Mouse (Mus musculus) hindbrain, embryonic 13.5 days (tissue): ENCODE data around the gene Arhgap18. TPM values are rescaled to one million over a fixed set of nuclear protein-coding genes. Genes with fewer than 3 reads are reported as not detected.
"Not testable (repeated sequence)": the region's sequence is repeated elsewhere in the genome, so short reads cannot be mapped to it uniquely, and the experiment has no call there.

ENCODE experiments used
- ATAC-seq: fragments of 200-750 bp; cut with Nextera tagmentation; 2 replicates; pipeline ENCODE4 v1.8.0; 2017; ENCODE audit warnings: moderate TSS enrichment; ENCODE audit not compliant: low FRiP score
- H3K27ac ChIP-seq: fragments of 300-500 bp; sonication (generic); 2 replicates; pipeline ENCODE4 v1.5.1; 2015; ENCODE audit warnings: inconsistent platforms, mild to moderate bottlenecking, moderate library complexity
- H3K27me3 ChIP-seq: fragments of 300-500 bp; sonication (generic); 2 replicates; pipeline ENCODE4 v1.6.1; 2015; ENCODE audit warnings: mild to moderate bottlenecking, inconsistent platforms
- H3K36me3 ChIP-seq: fragments of 300-500 bp; sonication (generic); 2 replicates; pipeline ENCODE4 v1.6.1; 2015; ENCODE audit warnings: mild to moderate bottlenecking, inconsistent platforms
- H3K4me1 ChIP-seq: fragments of 300-500 bp; sonication (generic); replicated peaks from 2 replicates; pipeline ENCODE4 v1.6.1; 2015; ENCODE audit warnings: inconsistent platforms
- H3K4me2 ChIP-seq: fragments of 300-500 bp; sonication (generic); 2 replicates; pipeline ENCODE4 v1.6.1; 2015; ENCODE audit warnings: inconsistent platforms, mild to moderate bottlenecking, moderate library complexity
- H3K4me3 ChIP-seq: fragments of 300-500 bp; sonication (generic); 2 replicates; pipeline ENCODE4 v1.5.1; 2015; ENCODE audit warnings: mild to moderate bottlenecking, inconsistent platforms
- H3K9ac ChIP-seq: fragments of 300-500 bp; sonication (generic); 2 replicates; pipeline ENCODE4 v1.6.1; 2015; ENCODE audit warnings: mild to moderate bottlenecking, inconsistent platforms
- H3K9me3 ChIP-seq: fragments of 300-500 bp; sonication (generic); 2 replicates; pipeline ENCODE4 v1.6.1; 2016; ENCODE audit warnings: inconsistent platforms
- WGBS: fragments of 180-500 bp; shearing (Covaris S2); methylation state at CpG from one replicate; pipeline ENCODE4 v1.1.7; 2015; 5-methylcytosine and 5-hydroxymethylcytosine counted together
- polyA plus RNA-seq: library from polyadenylated mRNA; unstranded; fragments of >200 nt; fragmentation: Nextera tagmentation; extraction: Ambion mirVana; gene quantifications from 2 replicates; pipeline ENCODE4 v1.2.1, GENCODE M21; 2015

The Arhgap18 gene
- polyA plus RNA-seq, 1 experiment from 2014 or later = 14.0 TPM

DNA sequence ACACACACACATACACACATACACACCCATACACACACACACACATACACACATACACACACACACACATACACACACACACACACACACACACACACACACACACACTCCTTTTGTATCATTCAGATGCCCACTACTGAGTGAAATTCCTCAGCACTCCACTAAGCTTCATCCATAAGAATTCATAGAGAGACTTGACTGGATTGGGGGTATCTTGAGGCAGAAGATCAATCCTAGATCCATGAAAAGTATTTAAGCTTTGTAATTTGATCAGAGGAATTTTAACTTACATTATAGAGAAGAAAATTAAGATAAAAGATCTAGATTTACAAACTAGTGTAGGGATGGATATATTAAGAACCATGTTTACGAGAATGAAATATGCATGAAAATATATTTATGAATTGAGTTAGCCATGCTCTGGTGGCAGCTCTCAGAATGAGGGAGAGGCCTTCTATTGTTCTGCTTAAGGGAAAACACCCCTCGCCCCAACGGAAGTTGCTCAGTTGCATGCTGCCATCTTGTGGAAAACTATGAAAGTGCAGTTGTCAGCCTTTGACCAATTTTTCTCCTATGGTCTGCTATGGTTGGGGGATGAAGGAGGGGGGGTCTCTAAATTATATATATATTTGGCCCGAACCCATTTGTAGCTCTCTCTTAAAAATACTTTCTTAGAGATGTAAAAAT, 137.2 kb downstream of the Arhgap18 start:
- peak overlapping the region; percentile 63; the same call in 1 of the 2 replicates for H3K27ac ChIP-seq
- no peak overlapping the region for H3K9ac ChIP-seq
- H3K4me3 ChIP-seq = no peak overlapping the region
- no peaks in the 10 kb centered on the region for H3K27me3 ChIP-seq
- no peaks in the 10 kb centered on the region for H3K36me3 ChIP-seq
- H3K9me3 ChIP-seq = no peaks in the 10 kb centered on the region
- 0 out of 2 replicates have a peak, but pooled peaks cover 3% of the 10 kb centered on the region for H3K4me1 ChIP-seq
- peak; percentile 91 for ATAC-seq
- no peak overlapping the region for H3K4me2 ChIP-seq
- 5% methylated on average over 4 of the region's 4 CpGs for WGBS

DNA sequence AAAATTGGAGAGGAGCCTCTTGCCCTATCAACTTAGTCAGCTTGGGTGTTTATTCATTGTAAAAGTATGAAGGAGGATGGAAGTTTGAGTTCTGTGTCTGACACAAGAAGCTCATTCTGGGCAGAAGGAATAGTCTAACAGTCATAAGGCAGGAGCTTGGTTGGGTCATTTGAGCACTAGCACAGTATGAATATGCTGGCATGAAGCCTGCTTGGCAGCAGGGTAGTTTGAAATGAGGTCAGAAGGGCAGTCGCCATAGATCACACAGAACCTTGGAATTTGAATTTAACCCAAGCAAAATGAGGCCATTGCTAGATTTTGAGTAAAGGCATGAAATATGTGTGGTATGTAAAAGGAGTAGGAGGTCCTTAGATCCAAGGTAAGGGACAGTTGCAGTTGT, 139.9 kb downstream of the Arhgap18 start:
- ATAC-seq = no peak
- Histone ChIP-seq H3K4me2 (no peak overlapping the region), H3K27ac (no peak overlapping the region), H3K9me3 (no peaks in the 10 kb centered on the region), H3K9ac (no peak overlapping the region), H3K36me3 (no peaks in the 10 kb centered on the region), H3K27me3 (no peaks in the 10 kb centered on the region), H3K4me3 (no peak overlapping the region), H3K4me1 (0 out of 2 replicates have a peak, but pooled peaks cover 3% of the 10 kb centered on the region)
- WGBS = 84% methylated on average over 1 of the region's 1 CpGs

DNA sequence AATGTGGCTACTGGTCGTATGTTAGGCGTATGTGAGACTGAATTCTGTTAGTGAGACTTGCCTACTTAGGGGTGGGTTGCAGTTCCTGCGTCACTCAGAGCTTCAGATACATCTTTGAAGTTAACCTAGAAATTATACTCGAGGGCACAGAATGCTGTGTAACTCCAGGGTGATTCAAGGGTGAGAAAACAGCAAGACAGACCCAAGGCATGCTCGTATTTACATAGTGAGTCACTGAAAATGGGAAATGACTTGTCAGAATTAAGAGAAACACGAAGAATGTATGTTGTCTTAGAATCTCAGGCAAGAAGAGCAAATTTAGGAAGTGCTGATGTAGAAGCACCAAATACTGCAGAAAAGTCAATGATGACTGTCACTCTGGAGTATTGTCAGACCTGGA, 142.5 kb downstream of the Arhgap18 start:
- WGBS = 81% methylated on average over 6 of the region's 6 CpGs

GRCm38 (mm10) chr10:26900426-26900825, 147.2 kb downstream of the Arhgap18 start:
- H3K9me3 ChIP-seq = no peaks in the 10 kb centered on the region
- H3K27ac ChIP-seq = no peak overlapping the region
- no peak for ATAC-seq
- no peaks in the 10 kb centered on the region for H3K27me3 ChIP-seq
- H3K4me1 ChIP-seq = no peaks in the 10 kb centered on the region
- 78% methylated on average over 1 of the region's 1 CpGs for WGBS
- no peak overlapping the region for H3K9ac ChIP-seq
- H3K36me3 ChIP-seq = no peaks in the 10 kb centered on the region
- H3K4me3 ChIP-seq = no peak overlapping the region
- H3K4me2 ChIP-seq = no peak overlapping the region

More for the DNA sequence above, 142.5 kb downstream of the Arhgap18 start:
- Histone ChIP-seq H3K27me3 (no peaks in the 10 kb centered on the region), H3K9me3 (no peaks in the 10 kb centered on the region), H3K4me1 (no peaks in the 10 kb centered on the region), H3K9ac (no peak overlapping the region), H3K27ac (no peak overlapping the region), H3K36me3 (no peaks in the 10 kb centered on the region), H3K4me3 (no peak overlapping the region), H3K4me2 (no peak overlapping the region)
- ATAC-seq = no peak

DNA sequence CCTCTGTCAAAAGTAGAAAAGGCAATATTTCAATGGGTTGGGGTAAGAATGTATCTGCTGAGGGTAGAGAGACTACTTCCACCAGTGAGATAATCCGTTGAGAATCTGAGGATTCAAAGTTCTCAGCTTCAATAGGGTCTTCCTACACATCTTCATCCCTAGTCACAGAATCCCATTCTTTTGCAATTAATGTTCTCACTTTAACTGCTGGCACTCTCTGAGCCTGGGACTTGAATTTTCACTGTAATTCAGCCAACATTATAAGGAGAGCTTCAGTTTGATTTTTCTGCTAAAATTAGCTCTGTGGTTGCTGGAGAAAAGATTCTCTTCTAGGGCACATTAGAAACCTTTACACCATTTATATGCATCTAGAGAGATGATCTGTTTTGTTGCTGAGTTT, 150.6 kb downstream of the Arhgap18 start:
- Histone ChIP-seq H3K36me3 (peaks cover 4% of the 10 kb centered on the region; the same call in 1 of the 2 replicates), H3K27ac (no peak overlapping the region), H3K9ac (no peak overlapping the region), H3K4me2 (no peak overlapping the region), H3K27me3 (no peaks in the 10 kb centered on the region), H3K9me3 (no peaks in the 10 kb centered on the region), H3K4me1 (no peaks in the 10 kb centered on the region), H3K4me3 (no peak overlapping the region)
- ATAC-seq = no peak
- WGBS = 84% methylated on average over 1 of the region's 1 CpGs

DNA sequence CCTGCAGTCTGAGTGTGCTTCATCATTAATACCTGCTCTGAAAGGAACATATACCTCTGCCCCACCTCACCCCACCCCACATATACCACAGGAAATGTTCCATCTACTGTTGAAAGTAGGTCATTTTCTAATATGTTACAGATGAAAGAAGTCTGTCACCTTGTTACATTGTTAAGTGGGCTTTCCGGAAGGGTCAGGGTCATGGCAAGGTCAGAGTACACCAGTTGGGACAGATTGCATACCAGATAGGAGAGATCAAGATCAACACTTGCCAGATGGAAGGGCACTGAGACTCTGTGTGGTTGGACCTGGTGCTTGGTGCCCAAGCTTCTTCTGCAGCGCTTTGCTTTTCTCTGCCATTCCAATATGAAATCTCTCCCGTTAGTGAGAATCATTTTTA, 158.0 kb downstream of the Arhgap18 start:
- Histone ChIP-seq H3K4me2 (no peak overlapping the region), H3K9me3 (no peaks in the 10 kb centered on the region), H3K27ac (no peak overlapping the region), H3K36me3 (peaks cover 4% of the 10 kb centered on the region; the same call in 1 of the 2 replicates), H3K9ac (no peak overlapping the region), H3K4me3 (no peak overlapping the region), H3K4me1 (peaks cover 12% of the 10 kb centered on the region), H3K27me3 (no peaks in the 10 kb centered on the region)
- no peak for ATAC-seq
- WGBS = 87% methylated on average over 3 of the region's 3 CpGs

DNA sequence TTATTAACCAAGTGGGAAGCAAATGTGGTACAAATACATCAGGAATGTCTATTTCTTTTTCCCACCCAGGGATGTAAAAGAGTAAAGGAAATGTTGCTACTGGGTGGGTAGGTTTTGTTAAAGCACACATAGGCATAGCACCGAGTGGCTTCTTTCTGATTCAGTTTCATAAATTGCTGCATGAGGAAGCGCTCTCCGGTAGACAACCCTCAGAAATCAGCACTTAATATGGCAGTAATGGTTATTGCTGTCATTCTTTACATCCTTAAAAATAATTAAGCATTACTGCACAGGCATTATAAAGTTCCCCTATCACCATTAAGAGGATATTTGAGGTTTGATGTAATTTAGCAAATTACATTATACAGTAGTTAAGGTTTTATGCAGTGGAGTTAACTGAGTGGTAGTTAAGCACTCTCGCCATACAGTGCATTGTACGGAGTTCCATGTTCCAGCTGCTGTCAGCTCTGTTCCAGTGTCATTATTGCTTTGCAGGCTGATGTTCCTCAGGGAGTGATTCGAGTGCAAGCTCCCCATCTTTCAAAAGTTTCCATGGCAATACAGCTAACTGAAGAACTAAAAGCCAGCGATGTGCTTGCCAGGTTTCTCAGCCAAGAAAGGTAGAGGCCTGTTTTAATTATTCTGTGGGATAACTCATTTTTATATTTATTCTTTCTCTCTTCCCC, 159.0 kb downstream of the Arhgap18 start:
- H3K36me3 ChIP-seq = no peaks in the 10 kb centered on the region
- H3K27ac ChIP-seq = no peak overlapping the region
- no peaks in the 10 kb centered on the region for H3K9me3 ChIP-seq
- peaks cover 12% of the 10 kb centered on the region for H3K4me1 ChIP-seq
- no peak overlapping the region for H3K4me3 ChIP-seq
- 51% methylated on average over 7 of the region's 7 CpGs for WGBS
- no peak overlapping the region for H3K9ac ChIP-seq
- peak; percentile 93 for ATAC-seq
- H3K27me3 ChIP-seq = no peaks in the 10 kb centered on the region
- no peak overlapping the region for H3K4me2 ChIP-seq

GRCm38 (mm10) chr10:26912807-26913206, 159.6 kb downstream of the Arhgap18 start:
- no peak overlapping the region for H3K9ac ChIP-seq
- H3K27me3 ChIP-seq = no peaks in the 10 kb centered on the region
- 59% methylated on average over 1 of the region's 1 CpGs for WGBS
- no peak overlapping the region for H3K4me2 ChIP-seq
- H3K9me3 ChIP-seq = no peaks in the 10 kb centered on the region
- H3K4me3 ChIP-seq = no peak overlapping the region
- H3K4me1 ChIP-seq = peaks cover 12% of the 10 kb centered on the region
- H3K36me3 ChIP-seq = no peaks in the 10 kb centered on the region
- H3K27ac ChIP-seq = no peak overlapping the region
- peak; percentile 66 for ATAC-seq

DNA sequence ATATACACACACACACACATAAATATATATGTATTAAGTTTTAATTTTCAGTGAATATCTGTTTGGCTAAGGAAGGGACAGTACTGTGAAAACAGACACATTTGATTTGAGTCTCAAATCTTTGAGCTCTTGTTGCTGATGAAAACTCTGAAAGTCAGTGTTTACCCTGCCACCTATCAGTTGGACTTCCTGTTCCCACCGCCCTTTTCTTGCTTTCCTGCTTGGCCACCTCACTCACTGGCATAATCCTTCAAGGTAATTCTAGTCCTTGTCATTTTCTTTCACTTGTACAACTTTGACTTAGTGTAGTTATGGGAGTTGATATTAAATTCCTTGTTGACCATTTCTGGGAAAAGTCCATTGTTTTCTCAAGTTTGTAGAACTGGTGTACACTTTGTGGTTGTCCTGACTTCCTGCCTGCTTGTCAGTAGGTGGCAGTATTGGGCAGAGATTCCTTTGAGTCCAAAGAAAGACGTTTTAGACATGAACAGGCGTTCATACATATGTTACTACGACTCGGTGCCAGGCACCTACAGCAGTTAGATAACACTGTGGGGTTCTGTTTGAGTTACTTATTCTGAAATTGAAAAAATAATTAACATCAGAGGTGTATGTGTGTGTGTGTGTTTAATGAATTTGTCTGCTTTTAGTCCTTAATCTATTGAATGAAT, 166.2 kb downstream of the Arhgap18 start:
- H3K9me3 ChIP-seq = no peaks in the 10 kb centered on the region
- H3K9ac ChIP-seq = no peak overlapping the region
- ATAC-seq = peak; percentile 61; the same call in 1 of the 2 replicates
- H3K27me3 ChIP-seq = no peaks in the 10 kb centered on the region
- no peaks in the 10 kb centered on the region for H3K36me3 ChIP-seq
- WGBS = 33% methylated on average over 5 of the region's 5 CpGs
- no peak overlapping the region for H3K4me3 ChIP-seq
- H3K27ac ChIP-seq = no peak overlapping the region
- H3K4me1 ChIP-seq = no peaks in the 10 kb centered on the region
- H3K4me2 ChIP-seq = no peak overlapping the region

- 30% methylated on average over 8 of the region's 8 CpGs for WGBS
- Histone ChIP-seq H3K4me3 (no peak overlapping the region), H3K36me3 (no peaks in the 10 kb centered on the region), H3K9ac (no peak overlapping the region), H3K9me3 (no peaks in the 10 kb centered on the region), H3K27ac (no peak overlapping the region), H3K4me2 (no peak overlapping the region), H3K4me1 (no peaks in the 10 kb centered on the region), H3K27me3 (no peaks in the 10 kb centered on the region)
- ATAC-seq = no peak
Measured at GRCm38 (mm10) chr10:26920383-26920979, 167.3 kb downstream of the Arhgap18 start.

- not testable (repeated sequence) for H3K27ac ChIP-seq, H3K9me3 ChIP-seq, H3K4me3 ChIP-seq, H3K36me3 ChIP-seq, H3K27me3 ChIP-seq, H3K4me2 ChIP-seq, ATAC-seq, H3K9ac ChIP-seq, H3K4me1 ChIP-seq
- 94% methylated on average over 6 of the region's 6 CpGs for WGBS
Measured at GRCm38 (mm10) chr10:26936056-26936455, 182.8 kb downstream of the Arhgap18 start.

DNA sequence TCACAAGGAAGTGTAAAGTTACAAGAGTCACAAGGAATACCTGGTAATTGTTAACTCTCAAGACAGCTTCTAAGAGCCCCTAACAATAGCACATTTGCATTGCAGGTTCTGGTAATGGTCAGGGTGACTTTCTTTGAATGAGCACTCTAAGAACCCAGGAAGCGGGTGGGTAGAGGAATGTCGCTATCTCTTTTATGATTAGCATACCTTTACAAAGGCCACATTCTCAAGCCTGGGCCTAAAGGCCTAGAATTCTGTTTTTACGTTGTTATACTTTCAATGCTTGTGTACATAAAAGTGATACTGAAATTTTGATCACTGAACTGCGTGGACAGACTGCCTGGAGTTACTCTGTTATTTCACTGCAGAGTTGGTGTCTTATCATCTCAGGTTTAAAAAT, 185.2 kb downstream of the Arhgap18 start:
- not testable (repeated sequence) for ATAC-seq, H3K4me2 ChIP-seq
- 85% methylated on average over 4 of the region's 4 CpGs for WGBS

More for the DNA sequence above, 185.2 kb downstream of the Arhgap18 start:
- not testable (repeated sequence) for H3K27ac ChIP-seq, H3K9ac ChIP-seq, H3K4me1 ChIP-seq, H3K36me3 ChIP-seq, H3K4me3 ChIP-seq, H3K9me3 ChIP-seq, H3K27me3 ChIP-seq
